Mouse (Mus musculus) gonadal fat pad, adult 2 months (tissue): Measurements from ENCODE around the gene Plxnb1. TPM values are rescaled to one million over a fixed set of nuclear protein-coding genes. Genes with fewer than 3 reads are reported as not detected.
"Not testable (repeated sequence)": the region's sequence is repeated elsewhere in the genome, so short reads cannot be mapped to it uniquely, and the experiment has no call there.

Source experiments
- DNase-seq: peaks from one replicate; pipeline ENCODE4 v3.0.0-alpha.2; 2012; ENCODE audit warnings: low read depth
- polyA plus RNA-seq: library from polyadenylated mRNA; depleted of rRNA; stranded (reverse); fragments of >200 nt; gene quantifications from 2 replicates; pipeline ENCODE4 v1.2.3, GENCODE M21; 2012; rRNA removed

Plxnb1 gene
- polyA plus RNA-seq, 1 experiment = 13.9 TPM

DNA sequence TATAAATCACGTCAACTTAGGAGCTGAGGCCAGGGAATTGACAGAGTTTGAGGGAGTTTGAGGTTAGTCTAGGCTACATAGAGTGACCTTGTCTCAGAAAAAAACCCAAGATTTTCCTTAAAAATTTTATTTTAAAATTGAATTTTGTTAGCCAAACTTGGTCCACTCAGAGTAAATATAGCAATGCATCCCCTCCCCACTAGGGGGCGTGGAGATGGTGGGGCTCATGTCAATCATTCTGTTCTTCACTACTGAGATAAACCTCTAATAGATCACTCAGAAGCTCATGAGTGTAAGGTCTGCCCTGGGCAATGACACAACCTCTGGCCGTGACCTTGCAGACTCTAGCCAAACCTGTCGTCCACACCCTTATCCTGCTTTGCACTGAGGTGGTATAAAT lies 45.2 kb downstream of the Plxnb1 start:
- not testable (repeated sequence) for DNase-seq

DNA sequence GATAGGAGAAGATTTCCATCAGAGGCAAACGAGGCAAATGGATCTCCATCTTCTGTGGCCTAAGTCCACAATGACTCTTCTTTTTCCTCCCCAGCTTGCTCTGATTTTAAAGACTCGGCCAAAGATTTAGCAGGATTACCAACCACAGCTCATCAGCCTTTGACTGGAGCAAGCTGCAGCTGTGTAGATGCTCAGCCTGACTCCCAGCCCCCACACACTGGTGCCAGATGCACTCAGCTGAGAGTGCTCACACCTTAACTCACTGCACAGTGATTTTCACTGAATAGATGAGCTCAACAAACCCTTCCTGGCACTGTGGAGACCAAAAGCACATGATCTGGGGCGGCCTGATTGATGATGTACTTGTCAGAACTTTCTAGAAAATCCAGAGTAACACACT lies 66.8 kb downstream of the Plxnb1 start, which contains the start of gene Fbxw21:
Gene Fbxw21, minus strand, starts transcription at position 101 of the 400 bp plus-strand sequence.
- DNase-seq = no peak

DNA sequence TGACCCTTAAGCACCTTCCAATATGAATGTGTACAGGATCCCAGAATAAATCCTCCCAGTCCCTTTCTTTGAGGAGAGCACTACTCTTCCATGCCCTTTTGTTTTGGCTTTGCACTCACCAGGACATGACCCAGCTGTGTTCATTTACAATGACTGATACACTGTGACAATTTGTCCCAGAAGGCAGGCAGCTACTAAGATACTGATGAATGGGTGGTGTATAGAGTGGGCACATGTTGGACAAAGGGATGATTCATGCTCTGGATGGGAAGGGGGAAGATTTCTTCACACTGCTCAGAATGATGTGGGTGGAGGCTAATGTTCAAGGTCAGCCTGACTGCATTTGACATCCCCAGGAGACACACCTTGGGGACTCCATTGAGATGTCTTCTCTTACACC lies 72.1 kb downstream of the Plxnb1 start:
- DNase-seq = no peak

Other genes starting within 250 kb of the Plxnb1 start
- gene Slc26a6, start 242.1 kb upstream of the Plxnb1 start, polyA plus RNA-seq = 10.7 and 17.5 TPM in 2 replicates
- 0.69 and 0.98 TPM in 2 replicates for gene Tmem89, start 180.8 kb upstream of the Plxnb1 start, polyA plus RNA-seq
- 396 and 468 TPM in 2 replicates for gene Uqcrc1, start 158.8 kb upstream of the Plxnb1 start, polyA plus RNA-seq
- gene Col7a1, start 141.8 kb upstream of the Plxnb1 start, polyA plus RNA-seq = 17.9 and 18.8 TPM in 2 replicates
- gene Ucn2, start 109.4 kb upstream of the Plxnb1 start, polyA plus RNA-seq = 2.1 and 3.0 TPM in 2 replicates
- 43.8 and 48.3 TPM in 2 replicates for gene Pfkfb4, start 103.6 kb upstream of the Plxnb1 start, polyA plus RNA-seq
- gene Shisa5, start 56.8 kb upstream of the Plxnb1 start, polyA plus RNA-seq = 224 and 225 TPM in 2 replicates
- gene Trex1, start 35.7 kb upstream of the Plxnb1 start, polyA plus RNA-seq = 48.4 and 60.7 TPM in 2 replicates
- 21.9 and 24.2 TPM in 2 replicates for gene Atrip, start 21.3 kb upstream of the Plxnb1 start, polyA plus RNA-seq
- 5.1 and 6.2 TPM in 2 replicates for gene Ccdc51, start 12.9 kb upstream of the Plxnb1 start, polyA plus RNA-seq
- gene Tma7, start 12.8 kb upstream of the Plxnb1 start, polyA plus RNA-seq = 28.8 and 29.5 TPM in 2 replicates
- not detected in 2 replicates for gene Fbxw21, start 66.7 kb downstream of the Plxnb1 start, polyA plus RNA-seq
- not detected in 2 replicates for gene Fbxw13, start 100.6 kb downstream of the Plxnb1 start, polyA plus RNA-seq
- gene Fbxw20, start 139.4 kb downstream of the Plxnb1 start, polyA plus RNA-seq = not detected in 2 replicates
- gene Fbxw14, start 192.3 kb downstream of the Plxnb1 start, polyA plus RNA-seq = not detected in 2 replicates
- not detected in 2 replicates for gene Fbxw28, start 244.3 kb downstream of the Plxnb1 start, polyA plus RNA-seq